Mouse (Mus musculus): Measurements from ENCODE around the gene Max. TPM values are rescaled to one million over a fixed set of nuclear protein-coding genes. Genes with fewer than 3 reads are reported as not detected.

The Max gene
- polyA plus RNA-seq, 1 experiment from 2014 or later = 25.2 TPM

DNA sequence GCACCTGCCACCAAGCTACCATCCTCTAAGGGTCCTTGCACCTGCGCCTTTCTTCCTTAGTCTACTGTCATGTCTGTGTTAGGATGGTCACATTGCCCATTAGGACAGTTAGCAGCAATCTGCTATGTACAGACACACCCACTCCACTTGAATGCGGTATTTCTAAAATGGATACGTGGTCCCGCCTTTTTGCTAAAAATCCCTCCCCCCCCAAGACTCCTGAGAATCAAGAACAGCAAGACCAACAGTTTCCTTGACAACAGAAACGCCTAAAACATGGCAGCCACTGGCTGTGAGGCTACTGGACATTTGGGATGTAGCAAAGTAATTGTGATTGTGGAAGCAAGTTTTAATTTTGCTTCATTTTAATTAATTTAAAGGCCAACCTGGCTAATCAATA, 32.8 kb upstream of the Max start:
- Histone ChIP-seq H3K9me3 (ENCODE audit: control insufficient read depth, low read length) (no peaks in the 10 kb centered on the region), H3K36me3 (ENCODE audit: control insufficient read depth, insufficient read depth) (no peaks in the 10 kb centered on the region)
- WGBS = 93% methylated on average over 5 of the region's 5 CpGs

DNA sequence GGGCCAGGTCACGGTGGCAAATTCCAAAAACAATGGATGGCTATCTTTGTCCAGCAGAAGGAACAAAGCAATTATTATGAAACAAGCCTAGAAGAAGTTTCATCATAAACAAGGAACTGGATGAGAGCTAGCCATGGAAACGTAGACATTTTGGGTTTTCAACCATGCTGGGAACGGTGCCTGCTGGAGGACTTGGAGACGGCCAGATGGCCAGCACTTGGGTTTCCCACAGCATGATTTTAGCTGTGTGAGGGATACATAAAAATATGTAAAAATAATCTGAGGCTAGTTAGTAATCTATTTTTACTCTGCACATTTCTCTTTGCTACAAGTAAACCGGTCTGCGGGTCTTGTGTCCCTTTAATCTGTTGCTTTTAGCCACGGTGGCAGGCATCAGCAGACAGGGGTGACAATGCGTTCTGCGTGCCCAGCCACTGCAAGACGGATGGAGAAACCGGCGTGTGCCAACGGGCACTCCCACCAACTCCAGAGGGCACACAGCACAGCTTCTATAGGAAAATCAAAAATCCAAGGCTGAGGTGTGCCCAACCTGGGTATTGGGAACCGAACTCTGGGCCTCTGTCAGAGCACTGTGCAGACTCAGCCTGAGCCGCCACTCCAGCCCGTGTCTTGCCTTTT, 31.0 kb upstream of the Max start:
- no peak for ATAC-seq
- WGBS = 92% methylated on average over 16 of the region's 16 CpGs

More for the DNA sequence above, 32.8 kb upstream of the Max start:
- Histone ChIP-seq H3K27ac (ENCODE audit: low read length) (no peak overlapping the region), H3K4me3 (replicated peaks; ENCODE audit: low read length) (no peak overlapping the region), H3K4me2 (ENCODE audit: low read length) (no peak overlapping the region), H3K9ac (replicated peaks; ENCODE audit: low read depth, low read length) (no peak overlapping the region), H3K27me3 (replicated peaks; ENCODE audit: control insufficient read depth, insufficient read depth, low read length) (no peaks in the 10 kb centered on the region), H3K4me1 (replicated peaks; ENCODE audit: control insufficient read depth, insufficient read depth, low read length) (no peaks in the 10 kb centered on the region)
- no peak for ATAC-seq

DNA sequence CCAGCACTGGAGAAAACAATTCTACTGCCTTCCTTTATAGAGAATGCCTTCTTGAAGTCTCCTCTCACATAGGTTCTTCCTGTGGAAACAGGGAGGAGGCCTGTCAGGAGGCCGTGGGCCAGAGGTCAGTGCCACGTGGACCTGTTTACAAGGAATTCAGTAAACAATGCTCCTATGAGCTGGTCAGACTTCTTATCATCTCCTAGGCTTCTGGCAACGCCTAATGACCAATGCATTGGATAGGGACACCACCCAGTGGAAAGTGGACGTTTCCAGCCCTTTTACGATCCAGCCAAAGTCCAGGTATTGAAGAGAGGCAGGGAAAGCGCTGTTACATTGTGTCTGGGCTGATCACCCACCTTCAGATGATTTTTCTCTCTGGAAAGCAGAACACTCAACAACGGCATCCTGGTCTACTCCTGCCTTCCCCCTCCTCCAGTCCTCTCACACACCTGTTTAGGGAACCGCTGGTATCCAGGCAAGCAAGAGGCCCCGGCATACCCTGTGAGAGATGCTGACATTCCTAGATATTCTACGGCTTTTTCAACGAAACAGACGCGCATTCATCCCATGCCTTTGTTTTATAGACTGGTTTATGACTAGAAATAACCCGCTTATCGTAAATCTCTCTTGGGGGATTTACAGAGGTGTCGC, 20.9 kb upstream of the Max start:
- Histone ChIP-seq H3K9ac (replicated peaks; ENCODE audit: low read depth, low read length) (no peak overlapping the region), H3K4me1 (replicated peaks; ENCODE audit: control insufficient read depth, insufficient read depth, low read length) (no peaks in the 10 kb centered on the region), H3K27ac (ENCODE audit: low read length) (no peak overlapping the region), H3K36me3 (ENCODE audit: control insufficient read depth, insufficient read depth) (no peaks in the 10 kb centered on the region), H3K4me3 (replicated peaks; ENCODE audit: low read length) (no peak overlapping the region), H3K9me3 (ENCODE audit: control insufficient read depth, low read length) (no peaks in the 10 kb centered on the region), H3K4me2 (ENCODE audit: low read length) (no peak overlapping the region), H3K27me3 (replicated peaks; ENCODE audit: control insufficient read depth, insufficient read depth, low read length) (no peaks in the 10 kb centered on the region)
- 86% methylated on average over 16 of the region's 16 CpGs for WGBS
- ATAC-seq = no peak

More for the DNA sequence above, 31.0 kb upstream of the Max start:
- no peak overlapping the region for H3K4me3 ChIP-seq (replicated peaks; ENCODE audit: low read length)
- no peak overlapping the region for H3K27ac ChIP-seq (ENCODE audit: low read length)
- H3K4me1 ChIP-seq (replicated peaks; ENCODE audit: control insufficient read depth, insufficient read depth, low read length) = no peaks in the 10 kb centered on the region
- no peak overlapping the region for H3K9ac ChIP-seq (replicated peaks; ENCODE audit: low read depth, low read length)
- no peaks in the 10 kb centered on the region for H3K36me3 ChIP-seq (ENCODE audit: control insufficient read depth, insufficient read depth)
- no peaks in the 10 kb centered on the region for H3K27me3 ChIP-seq (replicated peaks; ENCODE audit: control insufficient read depth, insufficient read depth, low read length)
- no peaks in the 10 kb centered on the region for H3K9me3 ChIP-seq (ENCODE audit: control insufficient read depth, low read length)
- no peak overlapping the region for H3K4me2 ChIP-seq (ENCODE audit: low read length)

- no peaks in the 10 kb centered on the region for H3K9me3 ChIP-seq (ENCODE audit: control insufficient read depth, low read length)
- no peaks in the 10 kb centered on the region for H3K4me1 ChIP-seq (replicated peaks; ENCODE audit: control insufficient read depth, insufficient read depth, low read length)
- H3K4me3 ChIP-seq (replicated peaks; ENCODE audit: low read length) = no peak overlapping the region
- no peak for ATAC-seq
- H3K27me3 ChIP-seq (replicated peaks; ENCODE audit: control insufficient read depth, insufficient read depth, low read length) = no peaks in the 10 kb centered on the region
- WGBS = 87% methylated on average over 3 of the region's 3 CpGs
- no peaks in the 10 kb centered on the region for H3K36me3 ChIP-seq (ENCODE audit: control insufficient read depth, insufficient read depth)
- H3K27ac ChIP-seq (ENCODE audit: low read length) = no peak overlapping the region
- no peak overlapping the region for H3K9ac ChIP-seq (replicated peaks; ENCODE audit: low read depth, low read length)
- no peak overlapping the region for H3K4me2 ChIP-seq (ENCODE audit: low read length)
Measured at GRCm38 (mm10) chr12:76979530-76979929, 17.5 kb upstream of the Max start.

- Histone ChIP-seq H3K27ac (ENCODE audit: low read length) (no peak overlapping the region), H3K4me1 (replicated peaks; ENCODE audit: control insufficient read depth, insufficient read depth, low read length) (no peaks in the 10 kb centered on the region), H3K9ac (replicated peaks; ENCODE audit: low read depth, low read length) (no peak overlapping the region), H3K36me3 (ENCODE audit: control insufficient read depth, insufficient read depth) (no peaks in the 10 kb centered on the region), H3K4me3 (replicated peaks; ENCODE audit: low read length) (no peak overlapping the region), H3K4me2 (ENCODE audit: low read length) (no peak overlapping the region), H3K27me3 (replicated peaks; ENCODE audit: control insufficient read depth, insufficient read depth, low read length) (no peaks in the 10 kb centered on the region), H3K9me3 (ENCODE audit: control insufficient read depth, low read length) (no peaks in the 10 kb centered on the region)
- ATAC-seq = no peak
- 92% methylated on average over 10 of the region's 10 CpGs for WGBS
Measured at GRCm38 (mm10) chr12:76972669-76973068, 10.7 kb upstream of the Max start.

DNA sequence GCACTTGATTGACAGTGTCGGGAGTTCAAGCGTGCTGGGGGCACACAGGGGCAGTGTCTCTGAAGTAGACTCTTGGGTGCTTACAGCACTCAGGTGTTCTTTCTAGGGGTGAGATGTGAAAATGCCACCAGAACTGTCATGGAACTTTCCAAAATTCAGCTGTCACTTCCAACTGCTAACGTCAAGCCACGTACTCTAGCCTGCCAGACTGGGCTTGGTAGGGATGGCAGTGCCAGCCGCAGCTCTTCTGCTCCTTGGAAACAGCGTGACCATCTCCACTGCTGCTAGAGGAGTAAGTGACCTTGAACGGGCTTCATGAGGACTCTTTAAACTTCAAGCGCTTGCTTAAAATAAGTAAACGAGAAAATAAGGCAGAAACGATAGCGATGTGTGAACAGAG, 10.2 kb upstream of the Max start:
- Histone ChIP-seq H3K36me3 (ENCODE audit: control insufficient read depth, insufficient read depth) (no peaks in the 10 kb centered on the region), H3K27me3 (replicated peaks; ENCODE audit: control insufficient read depth, insufficient read depth, low read length) (no peaks in the 10 kb centered on the region), H3K4me2 (ENCODE audit: low read length) (no peak overlapping the region), H3K9me3 (ENCODE audit: control insufficient read depth, low read length) (no peaks in the 10 kb centered on the region), H3K4me3 (replicated peaks; ENCODE audit: low read length) (no peak overlapping the region), H3K4me1 (replicated peaks; ENCODE audit: control insufficient read depth, insufficient read depth, low read length) (no peaks in the 10 kb centered on the region), H3K9ac (replicated peaks; ENCODE audit: low read depth, low read length) (no peak overlapping the region), H3K27ac (ENCODE audit: low read length) (no peak overlapping the region)
- ATAC-seq = no peak
- WGBS = 93% methylated on average over 11 of the region's 11 CpGs

- no peaks in the 10 kb centered on the region for H3K27me3 ChIP-seq (replicated peaks; ENCODE audit: control insufficient read depth, insufficient read depth, low read length)
- no peaks in the 10 kb centered on the region for H3K4me1 ChIP-seq (replicated peaks; ENCODE audit: control insufficient read depth, insufficient read depth, low read length)
- no peaks in the 10 kb centered on the region for H3K9me3 ChIP-seq (ENCODE audit: control insufficient read depth, low read length)
- no peak overlapping the region for H3K27ac ChIP-seq (ENCODE audit: low read length)
- WGBS = 92% methylated on average over 7 of the region's 7 CpGs
- H3K4me2 ChIP-seq (ENCODE audit: low read length) = no peak overlapping the region
- ATAC-seq = no peak
- H3K9ac ChIP-seq (replicated peaks; ENCODE audit: low read depth, low read length) = no peak overlapping the region
- H3K36me3 ChIP-seq (ENCODE audit: control insufficient read depth, insufficient read depth) = no peaks in the 10 kb centered on the region
- no peak overlapping the region for H3K4me3 ChIP-seq (replicated peaks; ENCODE audit: low read length)
Measured at GRCm38 (mm10) chr12:76971642-76972221, 9.7 kb upstream of the Max start.

- H3K9me3 ChIP-seq (ENCODE audit: control insufficient read depth, low read length) = no peaks in the 10 kb centered on the region
- H3K4me3 ChIP-seq (replicated peaks; ENCODE audit: low read length) = no peak overlapping the region
- H3K9ac ChIP-seq (replicated peaks; ENCODE audit: low read depth, low read length) = no peak overlapping the region
- no peaks in the 10 kb centered on the region for H3K27me3 ChIP-seq (replicated peaks; ENCODE audit: control insufficient read depth, insufficient read depth, low read length)
- peaks cover 9% of the 10 kb centered on the region for H3K4me1 ChIP-seq (replicated peaks; ENCODE audit: control insufficient read depth, insufficient read depth, low read length)
- WGBS = 3% methylated on average over 4 of the region's 4 CpGs
- H3K4me2 ChIP-seq (ENCODE audit: low read length) = no peak overlapping the region
- no peaks in the 10 kb centered on the region for H3K36me3 ChIP-seq (ENCODE audit: control insufficient read depth, insufficient read depth)
- ATAC-seq = no peak
- no peak overlapping the region for H3K27ac ChIP-seq (ENCODE audit: low read length)
Measured at GRCm38 (mm10) chr12:76965876-76966275, 3.9 kb upstream of the Max start.

DNA sequence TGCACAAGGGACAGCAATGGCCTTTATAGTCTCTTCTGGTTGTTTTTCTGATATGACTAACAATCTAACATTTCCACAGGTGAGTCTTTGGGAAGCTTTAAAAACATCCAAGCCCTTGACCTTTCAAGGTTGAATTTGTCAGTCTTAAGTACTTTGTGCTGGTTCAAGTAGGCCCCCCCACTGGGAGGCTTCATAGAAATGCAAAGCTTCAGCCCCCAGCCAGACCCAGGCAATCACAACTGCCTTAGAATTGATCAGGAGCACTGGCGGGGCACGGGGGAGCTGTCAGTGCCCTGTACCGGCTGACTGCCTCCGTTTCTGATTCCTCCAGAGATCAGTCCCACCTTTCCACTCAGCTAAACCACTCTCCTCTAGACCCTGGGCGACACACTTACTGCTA, 3.1 kb upstream of the Max start:
- Histone ChIP-seq H3K27me3 (replicated peaks; ENCODE audit: control insufficient read depth, insufficient read depth, low read length) (no peaks in the 10 kb centered on the region), H3K4me2 (ENCODE audit: low read length) (no peak overlapping the region), H3K9me3 (ENCODE audit: control insufficient read depth, low read length) (no peaks in the 10 kb centered on the region), H3K36me3 (ENCODE audit: control insufficient read depth, insufficient read depth) (no peaks in the 10 kb centered on the region), H3K4me1 (replicated peaks; ENCODE audit: control insufficient read depth, insufficient read depth, low read length) (peaks cover 13% of the 10 kb centered on the region), H3K27ac (ENCODE audit: low read length) (no peak overlapping the region), H3K4me3 (replicated peaks; ENCODE audit: low read length) (no peak overlapping the region), H3K9ac (replicated peaks; ENCODE audit: low read depth, low read length) (no peak overlapping the region)
- WGBS = 21% methylated on average over 5 of the region's 5 CpGs
- ATAC-seq = no peak
